Mouse (Mus musculus) left cerebral cortex, postnatal 14 days (tissue): ENCODE measurements around the gene Plekha8. TPM values are rescaled to one million over a fixed set of nuclear protein-coding genes. Genes with fewer than 3 reads are reported as not detected.

ENCODE experiments used
- DNase-seq, 2 experiments: peaks; one replicate each; pipeline ENCODE4 v3.0.0; 2021 to 2022; ENCODE audit warnings: low spot score in 2 of 2, mixed read lengths in 1 of 2
- intact Hi-C: fragments of 180-260 bp; cut with DNase I; formaldehyde crosslinking; loops from one replicate; pipeline ENCODE4 v1.15.1; 2025
- total RNA-seq, 2 experiments: library from RNA; stranded (reverse); gene quantifications; 2 replicates each; pipeline ENCODE4 v1.2.3; 2021

Gene Plekha8
- total RNA-seq, 2 experiments from 2014 or later, result 8.5 to 9.4 TPM

DNA sequence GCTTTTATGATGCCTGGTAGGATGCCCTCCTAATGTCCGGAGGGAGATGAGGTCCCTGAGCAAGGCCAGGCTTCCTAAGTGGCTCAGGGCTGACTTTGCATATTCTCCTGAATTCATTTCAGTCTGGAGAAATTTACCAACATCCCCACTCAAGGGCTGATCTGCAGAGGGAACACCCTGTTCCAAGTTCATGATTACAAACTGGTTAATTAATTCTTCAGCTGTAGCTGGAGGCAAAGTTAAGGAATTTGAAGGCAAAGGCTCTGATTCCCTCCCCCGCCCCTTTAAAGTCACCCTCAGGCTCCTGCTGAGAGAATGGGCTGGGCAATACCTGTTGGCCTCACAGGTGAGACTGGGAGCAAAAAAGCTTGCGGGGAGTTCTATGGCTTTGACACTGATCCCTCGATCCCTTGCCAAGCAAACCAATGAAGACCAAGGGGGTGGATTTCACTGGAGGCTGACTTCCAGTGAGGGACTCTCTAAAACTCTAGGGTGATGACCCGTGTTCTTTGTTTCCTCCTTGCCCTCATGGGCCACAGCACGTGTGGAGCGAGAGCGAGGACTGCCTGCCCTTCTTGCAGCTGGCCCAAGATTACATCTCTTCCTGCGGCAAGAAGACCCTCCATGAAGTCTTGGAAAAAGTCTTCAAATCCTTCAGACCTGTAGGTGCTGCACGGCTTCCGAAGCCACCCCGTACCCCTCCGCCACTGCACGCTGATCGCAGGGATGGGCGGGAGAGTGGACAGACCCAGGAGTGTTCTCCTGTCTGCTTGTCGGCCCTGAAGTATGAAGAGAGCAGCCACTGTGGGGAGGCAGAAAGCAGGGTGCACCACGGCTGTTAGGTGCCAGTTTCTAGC, 93.8 kb downstream of the Plekha8 start:
- intact Hi-C loops, result no loop called here
- no peak for DNase-seq

DNA sequence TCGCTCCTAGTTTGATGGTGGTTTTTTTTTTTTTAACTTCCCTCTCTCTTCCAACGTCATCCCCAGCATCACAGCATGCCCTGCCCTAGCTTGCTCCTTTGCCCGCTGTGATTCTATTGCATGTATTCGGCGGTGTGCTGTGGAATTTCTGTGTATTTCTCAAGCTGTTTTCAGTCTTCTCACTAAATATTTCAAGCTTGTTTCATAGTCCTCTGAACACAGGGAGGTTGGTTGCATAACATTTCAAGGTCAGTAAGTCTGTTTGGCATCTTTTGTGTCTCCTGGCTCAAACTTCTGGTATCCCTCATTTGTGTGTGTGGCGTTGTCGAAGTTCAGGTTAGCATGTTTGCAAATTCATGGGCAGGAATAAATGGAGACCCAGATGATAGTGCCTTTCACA, 94.8 kb downstream of the Plekha8 start:
- DNase-seq, result no peak
- intact Hi-C loops, result no loop called here

DNA sequence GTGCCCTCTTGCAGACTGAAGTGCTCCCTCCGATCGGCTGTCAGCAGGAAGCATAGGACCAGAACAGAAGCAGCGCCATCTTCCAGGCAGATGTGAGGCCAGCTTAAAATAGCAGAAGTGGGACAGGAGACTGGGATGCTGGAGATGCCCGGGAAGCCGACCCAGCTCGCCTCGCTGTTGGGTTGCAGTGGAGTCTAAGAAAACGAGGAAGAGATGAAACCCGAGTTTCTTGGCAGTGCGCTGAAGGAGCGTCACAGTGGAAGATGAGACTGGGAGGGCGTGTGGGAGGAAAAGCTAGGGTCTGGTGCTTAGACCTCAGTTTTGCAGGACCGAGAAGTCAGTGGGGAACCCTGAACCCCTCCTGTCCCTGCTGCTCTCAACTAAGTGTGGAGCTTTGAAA, 95.9 kb downstream of the Plekha8 start:
- intact Hi-C loops, result no loop called here
- DNase-seq, result no peak

DNA sequence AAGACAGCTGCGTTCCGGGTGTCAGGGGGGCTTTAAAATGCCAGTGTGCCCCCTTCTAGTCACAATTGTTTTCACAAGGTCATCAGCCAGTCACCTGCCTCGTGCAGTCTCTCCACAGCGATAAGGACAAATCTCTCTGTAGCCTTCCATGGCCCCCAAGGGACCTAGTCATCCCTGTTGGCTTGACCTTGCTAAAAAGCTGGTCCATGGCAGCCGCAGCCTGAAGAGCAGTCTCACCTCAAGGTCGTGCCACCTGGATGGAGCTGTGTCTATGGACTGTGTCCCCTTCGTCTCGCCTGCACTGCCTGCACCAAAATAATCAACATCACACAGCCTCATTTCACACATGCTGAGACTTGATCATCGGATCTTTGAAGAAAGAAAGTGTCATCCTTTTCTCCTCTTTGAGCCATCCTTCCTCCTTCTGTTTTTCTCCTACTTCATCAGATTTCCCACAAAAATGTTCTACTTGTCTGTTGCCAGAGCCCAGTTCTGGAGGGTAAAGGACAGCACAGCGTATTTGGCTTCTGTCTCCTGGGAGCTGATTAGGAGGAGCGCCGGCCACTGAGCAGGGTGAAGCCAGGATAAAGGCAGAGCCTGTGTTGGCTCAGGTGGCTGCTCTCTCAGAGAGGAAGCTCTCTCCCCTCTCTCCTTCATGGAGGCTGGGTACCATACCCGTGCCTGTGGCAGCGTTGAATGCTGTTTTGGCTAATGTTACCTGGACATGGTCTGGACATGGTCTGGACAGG, 96.6 kb downstream of the Plekha8 start:
- no peak for DNase-seq
- intact Hi-C loops, result no loop called here

DNA sequence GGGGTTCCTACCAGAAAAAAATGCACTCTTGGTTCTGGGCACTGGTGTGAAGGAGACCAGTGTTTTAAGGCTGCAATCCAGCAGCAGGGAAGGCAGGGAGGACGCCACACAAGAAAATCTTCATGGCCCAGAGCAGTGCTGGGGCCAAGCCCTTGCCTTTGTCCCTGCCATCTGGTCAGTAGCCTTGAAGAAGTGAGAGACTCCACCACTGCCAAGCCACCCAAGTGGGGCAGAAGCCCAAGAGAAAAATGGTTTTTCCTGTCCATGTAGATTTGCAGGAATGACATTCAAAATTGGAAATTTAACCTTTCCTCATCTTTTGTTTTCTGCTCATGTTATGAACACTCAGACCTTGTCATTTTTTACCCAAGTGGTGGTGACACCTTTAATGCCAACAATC, 97.3 kb downstream of the Plekha8 start:
- DNase-seq, result no peak

DNA sequence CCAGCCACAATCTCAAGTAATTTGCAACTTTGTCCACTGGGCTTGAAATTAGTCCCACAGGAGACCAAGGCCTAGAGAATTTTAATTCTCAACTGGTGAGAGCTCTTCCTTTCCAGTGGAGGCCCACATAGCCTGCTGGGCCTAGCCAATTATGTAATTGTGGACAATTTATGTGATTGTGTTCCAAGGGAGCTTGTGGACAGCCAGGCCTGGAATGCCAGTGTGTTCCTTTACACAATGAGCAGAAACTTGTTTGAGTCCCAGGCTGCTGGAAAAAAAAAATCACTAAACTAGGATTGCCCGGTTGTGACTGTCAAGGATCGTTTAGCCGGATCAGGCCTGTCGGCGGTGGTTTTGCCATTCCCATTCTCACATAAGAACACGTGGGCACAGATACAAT, 98.4 kb downstream of the Plekha8 start:
- intact Hi-C loops, result no loop called here
- no peak for DNase-seq

More for the DNA sequence above, 97.3 kb downstream of the Plekha8 start:
- intact Hi-C loops, result no loop called here

Other genes with a start within 250 kb of the Plekha8 start
- 10 to 100 TPM; 51.9 to 62.1 TPM for gene Wipf3, start 165.5 kb upstream of the Plekha8 start, total RNA-seq
- 100 to 1,000 TPM; 163 TPM for gene Scrn1, start 28.6 kb upstream of the Plekha8 start, total RNA-seq
- gene Fkbp14, start 2.2 kb downstream of the Plekha8 start, total RNA-seq, result 1 to 10 TPM; 8.4 to 9.7 TPM
- gene Mturn, start 86.5 kb downstream of the Plekha8 start, total RNA-seq, result 10 to 100 TPM; 91.4 to 98.7 TPM
- gene Znrf2, start 221.8 kb downstream of the Plekha8 start, total RNA-seq, result 10 to 100 TPM; 19.4 to 21.8 TPM